Mouse (Mus musculus): ENCODE data around the gene Btnl2. TPM values are rescaled to one million over a fixed set of nuclear protein-coding genes. Genes with fewer than 3 reads are reported as not detected.

The Btnl2 gene
- polyA plus RNA-seq, 1 experiment from 2014 or later = not detected

GRCm38 (mm10) chr17:34398711-34399393 is 44.2 kb downstream of the Btnl2 start, which contains the start of gene BC051142:
TSS of gene BC051142 (plus strand) at chr17:34398820.
- WGBS = 6% methylated on average over 34 of the region's 34 CpGs
- peak; percentile 96 for ATAC-seq (replicated peaks; ENCODE audit: low FRiP score)
- DNase-seq (ENCODE audit: low spot score) = peak; percentile 83
- H3K4me1 ChIP-seq (replicated peaks; ENCODE audit: control insufficient read depth, insufficient read depth, low read length) = no peaks in the 10 kb centered on the region
- H3K27ac ChIP-seq (ENCODE audit: low read depth, low read length) = peak within 1 kb of the TSS; percentile 91
- H3K9me3 ChIP-seq (ENCODE audit: control insufficient read depth, low read length) = no peaks in the 10 kb centered on the region
- no peaks in the 10 kb centered on the region for H3K36me3 ChIP-seq (ENCODE audit: control insufficient read depth, insufficient read depth, low read length)
- peak within 1 kb of the TSS; percentile 51 for H3K4me3 ChIP-seq (ENCODE audit: low read depth, low read length)
- peak within 1 kb of the TSS; percentile 90 for H3K9ac ChIP-seq (ENCODE audit: low read length)
- no peaks in the 10 kb centered on the region for H3K27me3 ChIP-seq (ENCODE audit: control insufficient read depth, insufficient read depth, low read length)
- peak within 1 kb of the TSS; percentile 72 for H3K4me2 ChIP-seq (ENCODE audit: low read depth, low read length, severe bottlenecking)

GRCm38 (mm10) chr17:34399394-34399715 is 44.7 kb downstream of the Btnl2 start:
- H3K9ac ChIP-seq (ENCODE audit: low read length) = peak overlapping the region; percentile 90
- ATAC-seq (replicated peaks; ENCODE audit: low FRiP score) (no peak), DNase-seq (ENCODE audit: low spot score) (no peak)
- H3K9me3 ChIP-seq (ENCODE audit: control insufficient read depth, low read length) = no peaks in the 10 kb centered on the region
- H3K4me2 ChIP-seq (ENCODE audit: low read depth, low read length, severe bottlenecking) = peak overlapping the region; percentile 72
- no peaks in the 10 kb centered on the region for H3K36me3 ChIP-seq (ENCODE audit: control insufficient read depth, insufficient read depth, low read length)
- no peak overlapping the region for H3K27ac ChIP-seq (ENCODE audit: low read depth, low read length)
- peak overlapping the region; percentile 51 for H3K4me3 ChIP-seq (ENCODE audit: low read depth, low read length)
- WGBS = 50% methylated on average over 4 of the region's 4 CpGs
- H3K4me1 ChIP-seq (replicated peaks; ENCODE audit: control insufficient read depth, insufficient read depth, low read length) = no peaks in the 10 kb centered on the region
- no peaks in the 10 kb centered on the region for H3K27me3 ChIP-seq (ENCODE audit: control insufficient read depth, insufficient read depth, low read length)

- no peak overlapping the region for H3K27ac ChIP-seq (ENCODE audit: low read depth, low read length)
- peak; percentile 75 for DNase-seq (ENCODE audit: low spot score)
- no peaks in the 10 kb centered on the region for H3K36me3 ChIP-seq (ENCODE audit: control insufficient read depth, insufficient read depth, low read length)
- H3K9ac ChIP-seq (ENCODE audit: low read length) = no peak overlapping the region
- H3K4me3 ChIP-seq (ENCODE audit: low read depth, low read length) = no peak overlapping the region
- no peaks in the 10 kb centered on the region for H3K27me3 ChIP-seq (ENCODE audit: control insufficient read depth, insufficient read depth, low read length)
- no peaks in the 10 kb centered on the region for H3K9me3 ChIP-seq (ENCODE audit: control insufficient read depth, low read length)
- H3K4me2 ChIP-seq (ENCODE audit: low read depth, low read length, severe bottlenecking) = no peak overlapping the region
- H3K4me1 ChIP-seq (replicated peaks; ENCODE audit: control insufficient read depth, insufficient read depth, low read length) = no peaks in the 10 kb centered on the region
- ATAC-seq (replicated peaks; ENCODE audit: low FRiP score) = 0 out of 2 replicates have a peak, but pooled peaks have one; percentile 18
- WGBS = 27% methylated on average over 6 of the region's 6 CpGs
These were observed 56.5 kb downstream of the Btnl2 start for GRCm38 (mm10) chr17:34411117-34411516.

Other genes with a start within 250 kb of the Btnl2 start
- 7.2 and 8.2 TPM in 2 replicates for gene H2-DMa, start 235.3 kb upstream of the Btnl2 start, polyA plus RNA-seq (2014; fragmentation: Nextera tagmentation; extraction: Ambion mirVana)
- gene Brd2, start 232.2 kb upstream of the Btnl2 start, polyA plus RNA-seq (2014; fragmentation: Nextera tagmentation; extraction: Ambion mirVana) = 152 and 163 TPM in 2 replicates
- 0.15 TPM in 1 of 2 replicates, not detected in the other for gene H2-DMb2, start 211.5 kb upstream of the Btnl2 start, polyA plus RNA-seq (2014; fragmentation: Nextera tagmentation; extraction: Ambion mirVana)
- 0.15 and 0.87 TPM in 2 replicates for gene H2-DMb1, start 201.8 kb upstream of the Btnl2 start, polyA plus RNA-seq (2014; fragmentation: Nextera tagmentation; extraction: Ambion mirVana)
- gene Tap1, start 167.3 kb upstream of the Btnl2 start, polyA plus RNA-seq (2014; fragmentation: Nextera tagmentation; extraction: Ambion mirVana) = 1.6 and 1.7 TPM in 2 replicates
- 0.99 and 1.6 TPM in 2 replicates for gene Psmb9, start 167.1 kb upstream of the Btnl2 start, polyA plus RNA-seq (2014; fragmentation: Nextera tagmentation; extraction: Ambion mirVana)
- 1.5 and 1.6 TPM in 2 replicates for gene Psmb8, start 157.1 kb upstream of the Btnl2 start, polyA plus RNA-seq (2014; fragmentation: Nextera tagmentation; extraction: Ambion mirVana)
- 0.11 and 0.41 TPM in 2 replicates for gene Tap2, start 151.3 kb upstream of the Btnl2 start, polyA plus RNA-seq (2014; fragmentation: Nextera tagmentation; extraction: Ambion mirVana)
- gene H2-Ob, start 115.9 kb upstream of the Btnl2 start, polyA plus RNA-seq (2014; fragmentation: Nextera tagmentation; extraction: Ambion mirVana) = not detected in 2 replicates
- 3.0 and 3.6 TPM in 2 replicates for gene H2-Ab1, start 97.1 kb upstream of the Btnl2 start, polyA plus RNA-seq (2014; fragmentation: Nextera tagmentation; extraction: Ambion mirVana)
- not detected in 2 replicates for gene H2-Aa, start 67.0 kb upstream of the Btnl2 start, polyA plus RNA-seq (2014; fragmentation: Nextera tagmentation; extraction: Ambion mirVana)
- gene H2-Eb1, start 49.0 kb upstream of the Btnl2 start, polyA plus RNA-seq (2014; fragmentation: Nextera tagmentation; extraction: Ambion mirVana) = 0.92 and 0.99 TPM in 2 replicates
- gene H2-Eb2, start 29.2 kb upstream of the Btnl2 start, polyA plus RNA-seq (2014; fragmentation: Nextera tagmentation; extraction: Ambion mirVana) = not detected in 2 replicates
- not detected in 2 replicates for gene Btnl1, start 22.3 kb downstream of the Btnl2 start, polyA plus RNA-seq (2014; fragmentation: Nextera tagmentation; extraction: Ambion mirVana)
- gene BC051142, start 44.0 kb downstream of the Btnl2 start, polyA plus RNA-seq (2014; fragmentation: Nextera tagmentation; extraction: Ambion mirVana) = 1.5 and 2.1 TPM in 2 replicates
- gene Btnl4, start 122.5 kb downstream of the Btnl2 start, polyA plus RNA-seq (2014; fragmentation: Nextera tagmentation; extraction: Ambion mirVana) = not detected in 2 replicates
- not detected in 2 replicates for gene Btnl6, start 162.5 kb downstream of the Btnl2 start, polyA plus RNA-seq (2014; fragmentation: Nextera tagmentation; extraction: Ambion mirVana)
- 5.9 and 8.7 TPM in 2 replicates for gene Notch4, start 209.4 kb downstream of the Btnl2 start, polyA plus RNA-seq (2014; fragmentation: Nextera tagmentation; extraction: Ambion mirVana)
- gene Gpsm3, start 235.0 kb downstream of the Btnl2 start, polyA plus RNA-seq (2014; fragmentation: Nextera tagmentation; extraction: Ambion mirVana) = 2.6 and 4.3 TPM in 2 replicates
- 17.8 and 17.9 TPM in 2 replicates for gene Pbx2, start 236.4 kb downstream of the Btnl2 start, polyA plus RNA-seq (2014; fragmentation: Nextera tagmentation; extraction: Ambion mirVana)
- 2.4 and 4.0 TPM in 2 replicates for gene Ager, start 243.0 kb downstream of the Btnl2 start, polyA plus RNA-seq (2014; fragmentation: Nextera tagmentation; extraction: Ambion mirVana)
- gene Rnf5, start 248.9 kb downstream of the Btnl2 start, polyA plus RNA-seq (2014; fragmentation: Nextera tagmentation; extraction: Ambion mirVana) = 158 and 169 TPM in 2 replicates
- gene Agpat1, start 249.4 kb downstream of the Btnl2 start, polyA plus RNA-seq (2014; fragmentation: Nextera tagmentation; extraction: Ambion mirVana) = 93.4 and 101 TPM in 2 replicates

All from forebrain, embryonic 11.5 days (tissue).